Mouse (Mus musculus) forebrain, embryonic 11.5 days (tissue): Measurements from ENCODE around the gene Plekha3. TPM values are rescaled to one million over a fixed set of nuclear protein-coding genes. Genes with fewer than 3 reads are reported as not detected.

Source experiments
- ATAC-seq: fragments of 200-750 bp; cut with Nextera tagmentation; replicated peaks from 2 replicates; pipeline ENCODE4 v1.8.0; 2017; ENCODE audit warnings: moderate TSS enrichment; ENCODE audit not compliant: low FRiP score
- DNase-seq: peaks from one replicate; pipeline ENCODE4 v3.0.0-alpha.2; 2017; ENCODE audit warnings: low spot score
- H3K27ac ChIP-seq: fragments of 300-500 bp; sonication (generic); 2 replicates; pipeline ENCODE4 v1.5.1; 2014; ENCODE audit warnings: low read depth, low read length
- H3K27me3 ChIP-seq: fragments of 300-500 bp; sonication (generic); 2 replicates; pipeline ENCODE4 v1.6.1; 2014; ENCODE audit warnings: mild to moderate bottlenecking, low read length, mixed read lengths; ENCODE audit not compliant: control insufficient read depth, insufficient read depth
- H3K36me3 ChIP-seq: fragments of 300-500 bp; sonication (generic); 2 replicates; pipeline ENCODE4 v1.6.1; 2014; ENCODE audit warnings: mild to moderate bottlenecking, low read length, moderate library complexity, mixed read lengths; ENCODE audit not compliant: control insufficient read depth, insufficient read depth
- H3K4me1 ChIP-seq: fragments of 300-500 bp; sonication (generic); replicated peaks from 2 replicates; pipeline ENCODE4 v1.6.1; 2014; ENCODE audit warnings: low read length, mixed read lengths; ENCODE audit not compliant: control insufficient read depth, insufficient read depth
- H3K4me2 ChIP-seq: fragments of 300-500 bp; sonication (generic); 2 replicates; pipeline ENCODE4 v1.6.1; 2014; ENCODE audit warnings: low read depth, mild to moderate bottlenecking, low read length, moderate library complexity, mixed read lengths; ENCODE audit not compliant: severe bottlenecking
- H3K4me3 ChIP-seq: fragments of 300-500 bp; sonication (generic); 2 replicates; pipeline ENCODE4 v1.5.1; 2014; ENCODE audit warnings: low read depth, low read length
- H3K9ac ChIP-seq: fragments of 300-500 bp; sonication (generic); 2 replicates; pipeline ENCODE4 v1.6.1; 2014; ENCODE audit warnings: low read length
- H3K9me3 ChIP-seq: fragments of 300-500 bp; sonication (generic); 2 replicates; pipeline ENCODE4 v1.6.1; 2016; ENCODE audit warnings: low read length, mixed read lengths; ENCODE audit not compliant: control insufficient read depth
- WGBS: fragments of 180-500 bp; shearing (Covaris S2); extraction: QIAGEN DNeasy Blood & Tissue Kit; methylation state at CpG from one replicate; pipeline ENCODE4 v1.1.7; 2014; 5-methylcytosine and 5-hydroxymethylcytosine counted together
- polyA plus RNA-seq: library from polyadenylated mRNA; unstranded; fragments of >200 nt; fragmentation: Nextera tagmentation; extraction: Ambion mirVana; gene quantifications from 2 replicates; pipeline ENCODE4 v1.2.1, GENCODE M21; 2014

Plekha3 gene
- polyA plus RNA-seq, 1 experiment from 2014 or later: 15.3 TPM

GRCm38 (mm10) chr2:76653070-76653469, 22.0 kb upstream of the Plekha3 start:
- Histone ChIP-seq H3K9ac (no peak overlapping the region), H3K4me3 (no peak overlapping the region), H3K9me3 (no peaks in the 10 kb centered on the region), H3K4me2 (no peak overlapping the region), H3K27ac (no peak overlapping the region), H3K36me3 (no peaks in the 10 kb centered on the region), H3K27me3 (no peaks in the 10 kb centered on the region), H3K4me1 (peaks cover 2% of the 10 kb centered on the region; the same call in 1 of the 2 replicates)
- ATAC-seq (no peak), DNase-seq (no peak)
- 90% methylated on average over 4 of the region's 4 CpGs for WGBS

- DNase-seq (no peak), ATAC-seq (no peak)
- Histone ChIP-seq H3K27me3 (no peaks in the 10 kb centered on the region), H3K36me3 (no peaks in the 10 kb centered on the region), H3K9me3 (no peaks in the 10 kb centered on the region), H3K9ac (no peak overlapping the region), H3K4me1 (no peaks in the 10 kb centered on the region), H3K4me2 (no peak overlapping the region), H3K4me3 (no peak overlapping the region), H3K27ac (no peak overlapping the region)
- WGBS: 76% methylated on average over 5 of the region's 5 CpGs
Measured at GRCm38 (mm10) chr2:76654646-76655045, 20.4 kb upstream of the Plekha3 start.

- DNase-seq: no peak
- no peak for ATAC-seq
- Histone ChIP-seq H3K9ac (no peak overlapping the region), H3K27me3 (no peaks in the 10 kb centered on the region), H3K4me1 (no peaks in the 10 kb centered on the region), H3K4me3 (no peak overlapping the region), H3K9me3 (no peaks in the 10 kb centered on the region), H3K36me3 (no peaks in the 10 kb centered on the region), H3K27ac (no peak overlapping the region), H3K4me2 (no peak overlapping the region)
- 81% methylated on average over 3 of the region's 3 CpGs for WGBS
Measured at GRCm38 (mm10) chr2:76655444-76655843, 19.6 kb upstream of the Plekha3 start.

GRCm38 (mm10) chr2:76655982-76656381, 19.1 kb upstream of the Plekha3 start:
- Histone ChIP-seq H3K4me3 (no peak overlapping the region), H3K9me3 (no peaks in the 10 kb centered on the region), H3K27ac (no peak overlapping the region), H3K36me3 (no peaks in the 10 kb centered on the region), H3K4me1 (no peaks in the 10 kb centered on the region), H3K9ac (no peak overlapping the region), H3K27me3 (no peaks in the 10 kb centered on the region), H3K4me2 (no peak overlapping the region)
- DNase-seq: no peak
- ATAC-seq: no peak
- WGBS: 20% methylated on average over 1 of the region's 1 CpGs

GRCm38 (mm10) chr2:76658551-76658950, 16.5 kb upstream of the Plekha3 start:
- no peak for ATAC-seq
- 82% methylated on average over 13 of the region's 13 CpGs for WGBS
- DNase-seq: no peak
- H3K4me2 ChIP-seq: no peak overlapping the region
- no peak overlapping the region for H3K27ac ChIP-seq
- no peaks in the 10 kb centered on the region; the same call in 1 of the 2 replicates for H3K36me3 ChIP-seq
- no peaks in the 10 kb centered on the region for H3K27me3 ChIP-seq
- H3K4me3 ChIP-seq: no peak overlapping the region
- H3K9ac ChIP-seq: no peak overlapping the region
- H3K9me3 ChIP-seq: no peaks in the 10 kb centered on the region
- H3K4me1 ChIP-seq: no peaks in the 10 kb centered on the region

- no peak for ATAC-seq
- WGBS: 58% methylated on average over 7 of the region's 8 CpGs
- Histone ChIP-seq H3K4me3 (no peak overlapping the region), H3K9me3 (no peaks in the 10 kb centered on the region), H3K27ac (no peak overlapping the region), H3K36me3 (no peaks in the 10 kb centered on the region; the same call in 1 of the 2 replicates), H3K9ac (no peak overlapping the region), H3K27me3 (no peaks in the 10 kb centered on the region), H3K4me1 (no peaks in the 10 kb centered on the region), H3K4me2 (no peak overlapping the region)
- DNase-seq: no peak
Measured at GRCm38 (mm10) chr2:76659419-76659818, 15.7 kb upstream of the Plekha3 start.

GRCm38 (mm10) chr2:76665531-76665930, 9.6 kb upstream of the Plekha3 start:
- no peak overlapping the region for H3K9ac ChIP-seq
- H3K4me2 ChIP-seq: no peak overlapping the region
- H3K4me1 ChIP-seq: no peaks in the 10 kb centered on the region
- DNase-seq (no peak), ATAC-seq (no peak)
- no peaks in the 10 kb centered on the region for H3K9me3 ChIP-seq
- 95% methylated on average over 7 of the region's 7 CpGs for WGBS
- H3K36me3 ChIP-seq: no peaks in the 10 kb centered on the region; the same call in 1 of the 2 replicates
- no peaks in the 10 kb centered on the region for H3K27me3 ChIP-seq
- H3K4me3 ChIP-seq: no peak overlapping the region
- no peak overlapping the region for H3K27ac ChIP-seq

- Histone ChIP-seq H3K27ac (no peak overlapping the region), H3K9me3 (no peaks in the 10 kb centered on the region), H3K9ac (no peak overlapping the region), H3K4me3 (no peak overlapping the region), H3K36me3 (no peaks in the 10 kb centered on the region; the same call in 1 of the 2 replicates), H3K4me2 (no peak overlapping the region), H3K4me1 (no peaks in the 10 kb centered on the region), H3K27me3 (no peaks in the 10 kb centered on the region)
- WGBS: 85% methylated on average over 5 of the region's 5 CpGs
- ATAC-seq (no peak), DNase-seq (no peak)
Measured at GRCm38 (mm10) chr2:76667200-76667599, 7.9 kb upstream of the Plekha3 start.

GRCm38 (mm10) chr2:76671641-76672040, 3.4 kb upstream of the Plekha3 start:
- H3K36me3 ChIP-seq: no peaks in the 10 kb centered on the region
- no peaks in the 10 kb centered on the region for H3K27me3 ChIP-seq
- H3K4me2 ChIP-seq: peak overlapping the region; percentile 65; the same call in 1 of the 2 replicates
- no peak overlapping the region for H3K9ac ChIP-seq
- WGBS: 93% methylated on average over 6 of the region's 6 CpGs
- no peak overlapping the region for H3K27ac ChIP-seq
- ATAC-seq (no peak), DNase-seq (no peak)
- H3K4me1 ChIP-seq: peaks cover 8% of the 10 kb centered on the region; the same call in 1 of the 2 replicates
- H3K9me3 ChIP-seq: no peaks in the 10 kb centered on the region
- no peak overlapping the region for H3K4me3 ChIP-seq
